Mouse (Mus musculus) kidney, postnatal 25 days (tissue): ENCODE data around the gene Gm1043.

Experiments used
- DNase-seq, 2 experiments: peaks; one replicate each; pipeline ENCODE4 v3.0.0; 2021; ENCODE audit warnings: mixed read lengths in 2 of 2

Gm1043 gene

DNA sequence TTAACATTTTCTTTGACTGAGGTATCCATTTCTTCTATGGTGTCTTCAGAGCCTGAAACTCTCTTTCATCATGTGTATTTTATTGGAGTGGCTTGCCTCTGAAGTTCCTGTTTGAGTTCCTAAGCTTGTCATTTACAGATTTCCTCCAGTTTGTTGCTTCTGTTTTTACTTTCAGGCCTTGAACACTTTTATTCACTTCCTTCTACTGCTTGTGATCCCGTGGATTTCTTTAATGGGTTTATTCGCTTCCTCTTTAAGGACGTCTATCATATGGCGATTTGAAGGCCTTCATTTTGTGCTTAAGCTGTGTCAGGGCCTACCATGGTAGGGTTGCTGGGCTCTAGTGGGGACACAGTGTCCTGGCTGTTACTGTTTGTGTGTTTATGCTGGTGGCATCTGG lies 11.5 kb upstream of the Gm1043 start:
- peak in 1 of 2 experiments; percentile 3 for DNase-seq

DNA sequence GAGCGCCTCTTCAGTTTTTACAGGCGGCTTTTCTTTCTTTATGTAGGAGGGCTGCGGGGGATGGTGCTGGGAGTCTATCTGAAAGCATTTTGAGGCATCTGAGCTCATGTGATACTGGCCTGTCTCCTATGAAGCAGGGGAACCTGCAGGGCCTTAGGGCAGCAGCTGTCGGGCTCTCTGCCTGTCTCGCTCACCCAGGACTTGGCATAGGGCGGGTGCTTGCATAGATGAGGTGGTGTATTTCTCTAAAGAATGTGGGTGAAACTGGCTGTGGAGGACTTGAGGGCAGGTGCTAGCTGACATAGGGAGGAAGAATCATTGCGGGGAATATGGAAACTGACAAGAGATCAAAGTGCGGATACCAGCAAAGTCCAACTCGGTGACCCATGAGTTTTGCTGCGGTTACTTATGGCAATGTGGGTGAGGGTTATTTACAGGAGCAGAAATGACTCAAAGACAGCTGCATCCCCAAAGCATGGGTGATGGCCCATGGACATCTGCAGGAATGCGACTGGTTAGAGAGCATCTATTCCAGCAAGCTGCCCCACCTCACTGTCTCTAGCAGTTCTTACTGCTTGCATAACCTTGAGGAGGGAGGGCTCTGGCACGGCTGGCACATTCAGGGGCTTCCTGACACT lies 8.4 kb upstream of the Gm1043 start:
- DNase-seq = peak; percentile 23 to 55

DNA sequence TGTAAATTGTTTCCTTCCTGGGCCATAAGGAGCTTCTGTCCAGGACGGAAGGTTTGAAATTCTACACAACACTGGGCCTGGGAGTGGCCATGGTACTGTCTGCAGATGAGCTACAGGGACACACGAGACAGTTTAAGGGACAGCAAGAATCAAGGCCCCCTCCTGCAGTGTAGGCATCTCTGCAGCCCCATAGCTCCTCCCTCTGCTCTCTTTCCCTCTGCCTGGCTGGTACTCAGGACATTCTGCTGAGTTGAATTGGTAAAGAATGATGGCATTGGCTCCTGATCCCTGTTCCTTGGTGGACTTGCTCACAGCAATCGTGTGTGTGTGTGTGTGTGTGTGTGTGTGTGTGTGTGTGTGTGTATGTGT lies 7.9 kb upstream of the Gm1043 start:
- DNase-seq = no peak

DNA sequence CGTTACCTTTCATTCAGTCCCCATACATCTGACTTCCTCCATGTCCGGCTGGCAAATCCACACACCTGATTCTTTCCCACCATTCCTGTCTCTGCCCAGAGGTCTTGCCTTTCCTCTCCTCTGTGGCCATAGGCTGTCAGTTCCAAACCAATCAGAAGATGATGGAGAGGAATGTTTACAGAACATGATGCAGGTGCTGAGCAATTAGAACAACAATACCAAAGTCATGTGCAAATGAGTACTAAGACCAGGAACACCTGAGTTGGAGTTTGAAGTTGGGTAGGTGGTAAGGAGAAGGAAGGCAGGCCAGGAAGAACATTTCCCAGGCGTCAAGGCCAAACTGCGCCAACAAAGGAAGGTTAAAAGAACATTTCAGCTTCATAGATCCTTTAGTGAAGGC lies 5.7 kb upstream of the Gm1043 start:
- peak in 1 of 2 experiments; percentile 6 for DNase-seq

DNA sequence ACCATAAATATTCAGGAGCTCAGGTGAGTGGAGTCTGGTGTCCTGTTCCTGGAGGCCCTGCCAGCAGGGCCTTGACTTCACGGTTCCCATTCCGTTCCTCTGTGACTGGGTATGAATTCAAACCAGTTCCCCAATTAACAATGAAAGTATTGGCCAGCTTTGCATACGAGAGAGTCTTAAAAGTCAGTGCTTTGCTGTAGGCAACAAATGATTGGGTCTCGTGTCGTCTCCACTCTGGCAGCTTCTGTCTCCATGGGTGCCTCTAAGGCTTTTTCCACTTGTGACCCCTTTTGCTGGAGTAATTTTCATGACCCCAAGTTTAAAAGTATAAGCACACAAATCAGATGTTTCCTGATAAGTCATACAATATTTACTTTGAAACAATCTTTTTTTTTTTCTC lies 4.6 kb upstream of the Gm1043 start:
- peak in 1 of 2 experiments; percentile 6 for DNase-seq

DNA sequence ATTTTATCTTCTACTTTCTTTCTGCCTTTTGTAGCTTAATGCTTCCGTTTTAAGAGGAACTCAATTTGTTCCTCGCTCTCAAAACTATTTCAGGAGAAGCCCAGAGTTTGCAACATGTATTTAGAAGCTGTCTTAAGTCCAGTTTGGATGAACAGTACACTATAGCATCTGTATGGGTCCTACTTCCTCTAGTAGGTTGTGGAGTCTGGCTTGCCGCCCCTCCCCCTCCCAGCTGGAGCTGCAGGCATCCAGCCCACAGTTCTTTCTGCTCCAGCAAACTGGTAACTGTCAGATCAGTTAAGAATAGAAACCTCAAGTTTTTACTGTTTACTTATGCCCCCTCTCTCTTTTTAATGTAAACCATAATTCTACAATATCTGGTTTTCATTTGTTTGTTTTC lies 2.8 kb upstream of the Gm1043 start:
- peak; percentile 54 to 62 for DNase-seq

DNA sequence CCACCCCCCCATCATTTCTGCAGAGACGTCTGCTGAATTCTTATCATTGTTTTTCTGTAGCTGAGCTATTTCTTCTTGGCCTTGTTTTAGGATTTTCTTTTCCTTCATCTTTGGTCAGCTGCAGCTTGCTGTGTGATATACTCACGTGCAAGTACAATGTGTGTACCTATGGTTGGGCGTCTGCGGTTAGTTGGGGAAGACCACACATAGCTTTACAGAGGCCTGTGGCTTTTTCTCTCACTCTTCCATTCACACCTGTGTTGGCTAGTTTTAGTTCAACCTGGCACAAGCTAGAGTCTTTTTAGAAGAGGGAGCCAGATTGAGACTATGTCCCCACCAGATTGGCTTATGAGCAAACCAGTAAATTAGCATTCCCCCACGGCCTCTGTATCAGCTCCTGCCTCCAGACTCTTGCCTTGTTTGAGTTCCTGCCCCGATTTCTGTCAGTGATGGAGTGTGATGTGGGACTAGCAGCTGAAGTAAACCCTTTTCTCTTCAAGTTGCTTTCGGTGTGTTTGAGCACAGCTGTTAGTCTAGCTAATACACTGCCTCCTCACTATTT lies 1.9 kb upstream of the Gm1043 start:
- peak in 1 of 2 experiments; percentile 2 for DNase-seq

DNA sequence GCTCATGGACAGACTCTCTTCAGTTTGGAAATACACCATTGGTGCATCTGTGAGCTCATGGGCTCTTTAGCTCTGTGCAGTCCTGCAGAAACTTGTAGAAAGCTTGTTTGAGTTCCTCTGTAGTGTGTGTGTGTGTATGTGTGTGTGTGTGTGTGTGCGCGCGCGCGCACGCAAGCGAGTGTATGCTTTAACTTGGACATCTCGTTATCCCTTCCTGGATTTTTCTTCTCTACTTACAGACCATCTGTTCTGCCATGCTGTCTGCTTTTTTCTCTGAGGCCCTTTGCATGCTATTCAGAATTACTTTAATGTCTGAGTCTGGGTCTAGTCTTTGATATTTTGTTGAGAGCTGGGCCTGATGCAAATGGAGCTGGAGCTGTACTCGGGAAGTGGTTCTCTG lies 1.3 kb upstream of the Gm1043 start:
- no peak for DNase-seq

DNA sequence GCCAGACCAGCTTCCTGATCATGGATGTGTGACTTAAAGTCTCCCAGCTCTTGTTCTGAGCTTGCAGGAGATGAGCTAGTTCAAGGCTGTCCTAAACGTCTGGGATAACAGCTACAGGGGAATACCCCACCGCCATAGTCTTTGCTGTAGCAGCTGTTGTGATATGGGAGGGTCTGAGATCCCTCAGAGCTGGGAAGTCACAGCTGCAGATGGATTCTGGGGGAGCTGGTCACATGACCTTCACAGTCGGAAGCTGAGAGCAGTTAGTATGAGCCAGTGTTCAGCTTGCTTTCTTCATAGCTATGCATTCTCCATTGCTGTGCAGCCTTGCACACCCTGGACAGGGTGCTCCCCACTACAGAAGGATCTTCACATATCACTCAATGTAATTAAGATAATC lies 748 bp downstream of the Gm1043 start:
- no peak for DNase-seq

DNA sequence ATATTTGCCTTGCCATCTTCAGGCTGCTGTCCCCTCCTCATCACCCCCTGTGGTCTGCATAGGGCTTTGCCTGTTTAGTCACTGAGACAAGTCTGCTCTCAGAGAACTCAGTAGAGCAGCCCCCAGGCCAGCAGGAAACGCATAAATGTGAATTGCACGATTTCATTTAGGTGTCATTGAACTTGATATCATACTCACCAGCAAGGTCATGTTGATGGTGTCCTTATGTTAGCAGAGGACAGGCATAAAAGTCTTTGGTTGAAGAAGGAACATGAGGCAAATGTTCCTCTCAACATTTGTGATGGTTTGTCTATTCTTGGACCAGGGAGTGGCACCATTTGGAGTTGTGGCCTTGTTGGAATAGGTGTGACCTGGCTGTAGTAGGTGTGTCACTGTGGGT lies 2.6 kb downstream of the Gm1043 start:
- no peak for DNase-seq

DNA sequence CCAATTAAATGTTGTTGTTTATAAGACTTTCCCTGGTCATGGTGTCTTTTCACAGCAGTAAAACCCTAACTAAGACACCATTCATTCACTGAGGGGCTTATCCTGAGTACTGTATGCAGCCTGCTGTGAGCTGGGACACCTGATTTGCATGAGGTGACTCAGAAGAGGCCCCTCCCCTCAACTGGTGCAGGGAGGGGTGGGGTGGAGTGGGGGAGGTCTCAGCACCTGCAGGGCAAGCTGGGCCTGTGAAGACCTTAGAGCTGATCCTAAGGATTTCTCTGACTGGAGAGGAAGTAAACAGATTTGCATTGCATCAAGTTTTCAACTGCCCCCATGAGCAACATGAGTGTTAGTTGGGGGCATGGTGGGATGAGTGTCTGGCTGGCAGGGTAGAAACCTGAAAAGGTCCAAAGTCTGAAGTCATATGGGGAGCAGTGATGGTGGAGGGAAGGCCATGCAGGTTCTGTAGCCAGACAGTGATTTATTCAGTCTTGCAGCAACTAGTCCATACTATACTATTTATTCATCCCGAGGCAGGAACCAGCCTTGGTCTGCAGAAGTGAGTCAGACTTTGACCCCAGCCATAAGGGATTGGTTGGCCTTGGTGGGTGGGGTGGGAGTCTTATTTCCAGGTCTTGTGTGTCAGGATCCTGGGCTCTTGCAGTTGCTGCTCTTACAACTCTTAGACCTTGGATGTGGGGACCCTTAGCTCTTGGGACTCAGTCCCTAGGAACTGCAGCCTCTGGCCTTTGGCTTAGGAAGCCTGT lies 3.4 kb downstream of the Gm1043 start:
- peak in 1 of 2 experiments; percentile 11 for DNase-seq

DNA sequence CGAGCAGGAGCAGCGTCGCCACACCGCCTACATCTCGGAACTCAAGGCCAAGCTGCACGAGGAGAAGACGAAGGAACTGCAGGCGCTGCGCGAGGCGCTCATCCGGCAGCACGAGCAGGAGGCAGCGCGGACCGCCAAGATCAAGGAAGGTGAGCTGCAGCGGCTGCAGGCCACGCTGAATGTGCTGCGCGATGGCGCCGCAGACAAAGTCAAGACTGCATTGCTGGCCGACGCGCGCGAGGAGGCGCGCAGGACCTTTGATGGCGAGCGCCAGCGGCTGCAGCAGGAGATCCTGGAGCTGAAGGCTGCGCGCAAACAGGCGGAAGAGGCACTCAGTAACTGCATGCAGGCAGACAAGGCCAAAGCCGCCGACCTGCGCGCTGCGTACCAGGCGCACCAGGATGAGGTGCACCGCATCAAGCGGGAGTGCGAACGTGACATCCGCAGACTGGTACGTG lies 6.0 kb downstream of the Gm1043 start:
- DNase-seq = peak in 1 of 2 experiments; percentile 33

DNA sequence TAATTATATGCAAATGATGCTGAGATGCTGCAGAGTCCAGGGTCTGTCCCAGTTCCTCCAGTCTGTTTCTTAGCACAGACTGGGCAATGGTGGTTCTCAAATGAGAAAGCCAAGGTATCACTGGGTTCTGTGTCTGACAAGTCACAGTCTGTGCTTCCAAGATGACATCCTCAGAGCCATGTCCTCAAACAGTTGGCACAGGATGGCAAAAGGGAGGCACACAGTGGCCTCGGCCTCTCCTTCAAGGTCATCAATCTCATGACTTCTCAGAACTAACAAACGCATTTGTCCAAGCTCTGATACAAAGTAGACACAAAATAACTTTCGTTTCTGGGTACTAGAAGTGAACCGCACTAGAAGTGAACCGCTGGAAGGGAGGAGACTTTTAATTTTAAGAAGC lies 9.8 kb downstream of the Gm1043 start:
- no peak for DNase-seq

DNA sequence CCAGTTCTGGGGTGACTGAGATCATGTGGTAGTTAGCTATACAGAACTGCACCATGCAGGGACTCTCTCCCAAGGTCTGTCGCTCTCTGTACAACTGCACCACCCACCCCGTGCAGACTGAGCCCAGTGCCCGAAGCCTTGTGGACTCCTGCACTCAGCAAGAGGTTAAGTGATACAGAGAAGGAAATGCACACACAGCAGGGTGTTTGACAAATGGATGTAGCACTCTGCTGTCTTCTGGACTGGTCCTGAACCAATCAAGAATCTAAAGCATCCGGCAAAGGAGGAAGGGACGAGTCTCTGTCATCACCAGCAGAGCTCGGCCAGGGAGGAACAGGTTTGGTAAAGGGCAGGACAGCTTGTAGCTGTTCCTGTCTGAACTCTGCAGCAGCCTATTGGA lies 12.4 kb downstream of the Gm1043 start:
- DNase-seq = no peak

DNA sequence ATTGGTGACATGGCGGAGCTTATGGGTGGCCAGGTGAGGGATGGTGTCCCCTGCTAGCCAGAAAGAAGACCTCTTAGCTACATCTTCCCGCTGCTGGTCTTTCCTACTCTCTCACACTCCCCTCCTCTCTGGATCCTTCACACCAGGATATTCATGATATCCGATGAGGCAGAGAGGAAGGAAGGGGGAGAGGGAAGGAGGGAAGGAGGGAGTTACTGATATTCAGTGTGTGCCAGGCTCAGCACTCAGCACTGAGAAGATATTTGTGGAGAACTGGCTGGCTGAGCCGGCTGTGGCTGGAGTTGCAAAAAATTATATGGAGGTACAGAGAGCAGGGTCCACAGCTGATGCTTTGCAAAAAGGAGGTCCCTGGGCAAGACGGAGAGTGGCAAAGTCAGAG lies 15.6 kb downstream of the Gm1043 start:
- DNase-seq = no peak

DNA sequence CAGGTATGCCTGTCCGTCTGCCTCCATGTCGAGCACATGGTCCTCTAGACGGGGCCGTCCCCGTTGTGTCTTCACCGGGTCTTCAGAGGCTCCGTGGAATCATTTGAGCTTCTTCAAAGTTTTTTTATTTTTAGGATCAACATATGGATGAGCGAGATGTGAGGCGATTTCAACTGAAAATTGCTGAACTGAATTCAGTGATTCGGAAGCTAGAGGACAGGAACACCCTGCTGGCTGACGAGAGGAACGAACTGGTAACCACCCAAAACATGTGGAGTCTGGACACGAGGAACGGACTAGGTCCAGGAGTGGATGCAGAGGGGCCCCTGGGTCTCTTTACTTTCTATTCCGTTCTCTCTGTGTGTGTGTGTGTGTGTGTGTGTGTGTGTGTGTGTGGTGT lies 16.5 kb downstream of the Gm1043 start:
- no peak for DNase-seq

DNA sequence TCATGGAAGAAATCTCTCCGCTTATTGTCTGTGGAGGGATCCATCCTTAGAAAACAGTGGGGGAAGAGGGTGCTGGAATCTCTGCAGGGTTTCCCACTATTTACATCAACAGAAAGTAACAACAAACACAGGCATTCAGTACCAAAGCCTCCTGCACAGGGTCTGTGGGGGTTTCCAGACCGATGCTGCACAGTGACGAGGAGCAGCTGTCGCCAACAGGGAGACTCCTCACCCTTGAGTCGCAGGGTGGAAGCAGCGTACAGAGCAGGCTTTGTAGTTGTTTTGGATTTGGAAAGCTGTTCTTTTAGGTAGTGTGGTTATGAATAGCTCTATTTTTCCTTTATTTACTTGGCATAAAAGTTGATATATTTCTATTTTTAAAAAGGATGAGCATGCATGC lies 16.9 kb downstream of the Gm1043 start:
- no peak for DNase-seq

DNA sequence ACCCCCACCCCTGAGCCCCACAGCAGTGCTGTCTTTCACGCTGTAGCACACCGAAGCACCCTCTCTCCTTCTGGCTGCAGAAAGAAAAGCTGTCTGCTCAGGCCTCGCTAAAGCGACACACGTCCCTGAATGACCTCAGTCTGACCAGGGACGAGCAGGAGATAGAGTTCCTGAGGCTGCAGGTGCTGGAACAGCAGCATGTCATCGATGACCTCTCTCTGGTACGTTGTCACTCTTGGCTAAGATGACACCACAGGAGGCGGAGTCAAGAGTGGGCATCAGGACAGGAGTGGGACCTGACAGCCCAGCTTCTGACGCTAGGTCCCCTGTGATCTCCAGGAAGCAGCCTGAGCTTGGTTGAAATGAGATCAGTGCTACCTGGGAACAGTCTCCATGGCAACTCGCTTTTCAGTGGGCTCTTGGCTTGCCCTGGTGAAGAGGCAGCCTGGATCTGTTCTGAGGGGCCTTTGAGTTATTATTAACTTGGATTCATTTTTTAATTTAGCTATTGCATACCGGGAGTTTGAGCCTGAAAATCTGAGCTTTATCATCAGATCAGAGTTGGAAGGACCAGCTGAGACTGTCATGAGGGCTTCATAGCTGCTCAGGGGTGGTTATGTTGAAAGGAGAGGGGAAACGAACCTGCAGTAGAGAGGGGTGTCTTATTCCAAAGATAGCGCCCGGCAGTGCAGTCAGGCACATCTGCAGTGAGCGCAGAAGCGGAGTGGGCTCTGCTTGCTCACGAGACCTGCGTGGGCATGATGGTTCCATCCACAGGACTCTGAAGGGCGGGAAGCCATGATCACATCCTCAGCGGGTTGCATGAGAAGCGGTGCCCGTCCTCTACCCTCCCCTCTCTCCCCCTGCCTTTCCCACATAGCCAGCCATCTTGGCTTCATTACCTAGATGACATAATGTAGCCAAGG lies 20.6 kb downstream of the Gm1043 start:
- DNase-seq = no peak

DNA sequence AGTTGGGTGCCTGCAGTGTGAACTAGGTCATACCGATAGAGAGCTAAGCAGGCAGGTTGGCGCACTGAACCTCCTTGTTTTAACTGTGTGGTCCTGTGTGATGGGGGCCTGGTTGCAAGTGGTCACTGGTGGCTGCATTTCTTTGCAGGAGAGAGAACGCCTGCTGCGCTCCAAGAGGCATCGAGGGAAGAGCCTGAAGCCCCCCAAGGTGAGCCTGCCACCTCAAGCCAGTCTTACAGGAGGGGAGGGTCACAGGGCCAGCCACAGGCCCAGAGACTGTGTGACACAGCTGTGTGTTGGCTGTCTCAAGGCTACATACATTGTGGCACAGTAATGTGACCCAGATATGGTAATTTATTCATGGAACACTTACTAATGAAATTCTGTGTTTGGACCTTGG lies 21.9 kb downstream of the Gm1043 start:
- DNase-seq = no peak

DNA sequence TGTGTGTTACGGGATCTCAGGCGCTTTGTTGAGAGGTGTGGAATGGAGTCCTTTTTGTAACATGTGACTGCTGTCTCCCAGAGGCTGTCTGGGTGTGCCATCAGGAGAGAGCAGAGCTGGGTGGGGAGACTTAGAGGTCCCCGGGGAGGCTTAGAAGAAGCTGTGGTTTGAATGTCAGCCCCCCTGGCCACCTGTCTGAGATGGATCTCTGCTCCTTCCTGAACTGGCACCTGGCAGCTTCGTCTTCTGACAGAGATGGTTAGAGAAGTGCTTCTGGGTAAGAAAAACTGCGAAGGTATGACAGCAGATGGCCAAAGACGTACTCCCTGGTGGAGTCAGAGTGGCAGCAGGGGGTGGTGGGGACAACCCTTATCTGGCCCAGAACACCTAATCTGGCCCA lies 22.4 kb downstream of the Gm1043 start:
- no peak for DNase-seq

DNA sequence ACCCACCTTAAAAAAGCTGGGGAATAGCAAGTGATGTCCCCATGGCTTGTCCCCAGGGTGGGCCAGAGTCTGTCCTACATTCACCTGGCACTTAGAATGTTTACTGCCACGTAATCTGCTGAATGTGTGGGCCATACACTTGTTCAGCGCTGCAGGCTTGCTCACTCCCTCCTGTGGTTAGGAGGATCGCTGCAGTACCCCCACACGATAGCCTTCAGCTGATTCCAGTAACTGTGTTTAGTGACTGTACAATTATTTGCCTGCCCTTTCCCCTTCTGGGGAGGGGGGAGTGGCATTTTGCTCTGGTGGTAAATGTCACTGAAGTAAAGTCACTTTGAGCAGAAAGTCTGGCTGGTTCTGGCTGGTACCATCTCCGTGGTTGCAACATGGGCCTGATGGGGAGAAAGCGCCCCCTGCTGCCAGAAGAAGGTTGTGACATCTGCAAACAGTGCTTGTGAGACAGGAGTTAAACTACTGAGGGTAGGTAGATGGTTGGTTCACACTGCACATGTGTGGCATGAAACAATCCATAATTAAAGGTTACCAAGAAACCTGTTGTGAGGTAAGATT lies 24.2 kb downstream of the Gm1043 start:
- peak; percentile 63 to 64 for DNase-seq

DNA sequence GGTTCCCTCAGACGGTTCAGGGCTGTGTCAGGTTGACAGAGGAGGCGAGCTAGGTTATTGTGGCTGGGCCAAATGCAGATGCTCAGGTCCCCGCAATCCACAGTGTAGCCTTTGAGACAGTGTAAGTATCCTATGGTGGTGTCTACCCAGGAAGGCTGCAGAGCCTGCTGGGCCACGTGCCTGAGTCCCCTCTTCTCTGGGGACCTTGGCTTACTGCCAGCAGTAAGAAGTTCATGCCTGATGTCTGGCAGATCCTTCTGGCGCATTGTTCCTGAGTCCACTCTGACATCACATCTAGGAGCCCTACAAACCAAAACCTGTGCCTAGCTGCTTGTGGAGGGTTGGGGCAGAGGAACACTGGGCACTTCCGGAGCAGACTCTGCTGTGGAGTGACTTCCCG lies 27.2 kb downstream of the Gm1043 start:
- no peak for DNase-seq

DNA sequence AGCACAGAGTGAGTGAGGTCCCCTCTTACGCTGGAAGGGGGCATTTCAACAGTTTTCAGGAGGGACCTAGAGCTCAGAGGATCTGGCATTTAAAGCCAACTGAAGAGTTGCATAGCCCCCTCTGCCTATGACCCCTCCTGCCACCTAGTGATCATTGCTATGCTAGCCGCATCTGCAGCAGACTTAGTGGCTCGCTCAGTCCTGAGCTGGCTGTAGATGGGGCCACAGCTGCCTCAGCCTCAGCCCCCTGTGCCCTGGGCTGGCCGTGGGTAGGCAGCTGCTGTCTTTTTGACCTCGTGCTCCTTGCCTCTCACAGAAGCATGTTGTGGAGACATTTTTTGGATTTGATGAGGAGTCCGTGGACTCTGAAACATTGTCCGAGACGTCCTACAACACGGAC lies 32.0 kb downstream of the Gm1043 start:
- no peak for DNase-seq
